Mouse (Mus musculus): ENCODE results near the gene Btc.

Gene Btc

GRCm38 (mm10) chr5:91320348-91320747 lies 82.4 kb downstream of the Btc start:
- no peak for DNase-seq (ENCODE audit: low spot score in 2 of 2)

GRCm38 (mm10) chr5:91313971-91314370 lies 88.8 kb downstream of the Btc start:
- DNase-seq (ENCODE audit: low spot score in 2 of 2): no peak

GRCm38 (mm10) chr5:91311767-91312166 lies 91.0 kb downstream of the Btc start:
- DNase-seq (ENCODE audit: low spot score in 2 of 2): no peak

- no peak for DNase-seq (ENCODE audit: low spot score in 2 of 2)
Observed at GRCm38 (mm10) chr5:91308576-91308975, 94.2 kb downstream of the Btc start.

- DNase-seq (ENCODE audit: low spot score in 2 of 2): peak in 1 of 2 experiments; percentile 29
Observed at GRCm38 (mm10) chr5:91307907-91308306, 94.9 kb downstream of the Btc start.
